Mouse (Mus musculus): ENCODE measurements around the gene Tac4. TPM values are rescaled to one million over a fixed set of nuclear protein-coding genes. Genes with fewer than 3 reads are reported as not detected.

The Tac4 gene
- polyA plus RNA-seq, 1 experiment, result not detected

GRCm38 (mm10) chr11:95282331-95282730 is 21.0 kb downstream of the Tac4 start:
- H3K27ac ChIP-seq (ENCODE audit: insufficient read depth, low read depth, low read length), result no peak overlapping the region

GRCm38 (mm10) chr11:95291998-95292397 is 30.7 kb downstream of the Tac4 start:
- peaks cover 29% of the 10 kb centered on the region for H3K4me1 ChIP-seq (ENCODE audit: control insufficient read depth, insufficient read depth, low read length)
- H3K4me3 ChIP-seq (ENCODE audit: insufficient read depth, low read length), result no peak overlapping the region
- no peak for TF ChIP-seq POLR2A (IDR thresholded peaks at IDR 0.05; ENCODE audit: borderline replicate concordance, low read depth, low read length)
- TF ChIP-seq CTCF (IDR thresholded peaks at IDR 0.05; ENCODE audit: low read depth, low read length), result no peak
- peak overlapping the region; percentile 58 for H3K27ac ChIP-seq (ENCODE audit: insufficient read depth, low read depth, low read length)

More at GRCm38 (mm10) chr11:95282331-95282730, 21.0 kb downstream of the Tac4 start:
- TF ChIP-seq CTCF (IDR thresholded peaks at IDR 0.05; ENCODE audit: low read depth, low read length), result no peak
- Histone ChIP-seq H3K4me1 (ENCODE audit: control insufficient read depth, insufficient read depth, low read length) (peaks cover 5% of the 10 kb centered on the region), H3K4me3 (ENCODE audit: insufficient read depth, low read length) (no peak overlapping the region)

GRCm38 (mm10) chr11:95293017-95293624 is 31.8 kb downstream of the Tac4 start:
- 0 out of 2 replicates have a peak overlapping the region, but pooled peaks have one; percentile 3 for H3K4me3 ChIP-seq (ENCODE audit: insufficient read depth, low read length)
- H3K27ac ChIP-seq (ENCODE audit: insufficient read depth, low read depth, low read length), result peak overlapping the region; percentile 88
- TF ChIP-seq POLR2A (IDR thresholded peaks at IDR 0.05; ENCODE audit: borderline replicate concordance, low read depth, low read length) (no peak), CTCF (IDR thresholded peaks at IDR 0.05; ENCODE audit: low read depth, low read length) (no peak)
- peaks cover 29% of the 10 kb centered on the region for H3K4me1 ChIP-seq (ENCODE audit: control insufficient read depth, insufficient read depth, low read length)

GRCm38 (mm10) chr11:95295736-95296135 is 34.4 kb downstream of the Tac4 start:
- TF ChIP-seq POLR2A (IDR thresholded peaks at IDR 0.05; ENCODE audit: borderline replicate concordance, low read depth, low read length) (no peak), CTCF (IDR thresholded peaks at IDR 0.05; ENCODE audit: low read depth, low read length) (no peak)
- H3K4me3 ChIP-seq (ENCODE audit: insufficient read depth, low read length), result no peak overlapping the region
- H3K4me1 ChIP-seq (ENCODE audit: control insufficient read depth, insufficient read depth, low read length), result peaks cover 32% of the 10 kb centered on the region
- no peak overlapping the region for H3K27ac ChIP-seq (ENCODE audit: insufficient read depth, low read depth, low read length)

- Histone ChIP-seq H3K4me3 (ENCODE audit: insufficient read depth, low read length) (no peak overlapping the region), H3K4me1 (ENCODE audit: control insufficient read depth, insufficient read depth, low read length) (peaks cover 18% of the 10 kb centered on the region), H3K27ac (ENCODE audit: insufficient read depth, low read depth, low read length) (no peak overlapping the region)
- TF ChIP-seq CTCF (IDR thresholded peaks at IDR 0.05; ENCODE audit: low read depth, low read length) (peak; percentile 87), POLR2A (IDR thresholded peaks at IDR 0.05; ENCODE audit: borderline replicate concordance, low read depth, low read length) (no peak)
Measured at GRCm38 (mm10) chr11:95298146-95298545, 36.8 kb downstream of the Tac4 start.

- TF ChIP-seq CTCF (IDR thresholded peaks at IDR 0.05; ENCODE audit: low read depth, low read length) (no peak), POLR2A (IDR thresholded peaks at IDR 0.05; ENCODE audit: borderline replicate concordance, low read depth, low read length) (no peak)
- 0 out of 2 replicates have a peak overlapping the region, but pooled peaks have one; percentile 15 for H3K27ac ChIP-seq (ENCODE audit: insufficient read depth, low read depth, low read length)
Measured at GRCm38 (mm10) chr11:95299886-95300285, 38.6 kb downstream of the Tac4 start.

GRCm38 (mm10) chr11:95301772-95302171 is 40.4 kb downstream of the Tac4 start:
- Histone ChIP-seq H3K27ac (ENCODE audit: insufficient read depth, low read depth, low read length) (no peak overlapping the region), H3K4me1 (ENCODE audit: control insufficient read depth, insufficient read depth, low read length) (peaks cover 3% of the 10 kb centered on the region), H3K4me3 (ENCODE audit: insufficient read depth, low read length) (no peak overlapping the region)
- no peak for TF ChIP-seq CTCF (IDR thresholded peaks at IDR 0.05; ENCODE audit: low read depth, low read length)

More at GRCm38 (mm10) chr11:95299886-95300285, 38.6 kb downstream of the Tac4 start:
- Histone ChIP-seq H3K4me3 (ENCODE audit: insufficient read depth, low read length) (no peak overlapping the region), H3K4me1 (ENCODE audit: control insufficient read depth, insufficient read depth, low read length) (peaks cover 3% of the 10 kb centered on the region)

- TF ChIP-seq CTCF (IDR thresholded peaks at IDR 0.05; ENCODE audit: low read depth, low read length), result peak; percentile 51; the same call in 1 of the 2 replicates
- TF ChIP-seq POLR2A (IDR thresholded peaks at IDR 0.05; ENCODE audit: borderline replicate concordance, low read depth, low read length), result no peak
- Histone ChIP-seq H3K27ac (ENCODE audit: insufficient read depth, low read depth, low read length) (no peak overlapping the region), H3K4me3 (ENCODE audit: insufficient read depth, low read length) (no peak overlapping the region), H3K4me1 (ENCODE audit: control insufficient read depth, insufficient read depth, low read length) (0 out of 2 replicates have a peak, but pooled peaks cover 2% of the 10 kb centered on the region)
Measured at GRCm38 (mm10) chr11:95305600-95305999, 44.3 kb downstream of the Tac4 start.

GRCm38 (mm10) chr11:95307526-95307925 is 46.2 kb downstream of the Tac4 start:
- no peak for TF ChIP-seq POLR2A (IDR thresholded peaks at IDR 0.05; ENCODE audit: borderline replicate concordance, low read depth, low read length)
- TF ChIP-seq CTCF (IDR thresholded peaks at IDR 0.05; ENCODE audit: low read depth, low read length), result no peak
- Histone ChIP-seq H3K27ac (ENCODE audit: insufficient read depth, low read depth, low read length) (no peak overlapping the region), H3K4me1 (ENCODE audit: control insufficient read depth, insufficient read depth, low read length) (peaks cover 8% of the 10 kb centered on the region), H3K4me3 (ENCODE audit: insufficient read depth, low read length) (no peak overlapping the region)

GRCm38 (mm10) chr11:95309510-95310006 is 48.2 kb downstream of the Tac4 start:
- Histone ChIP-seq H3K27ac (ENCODE audit: insufficient read depth, low read depth, low read length) (peak overlapping the region; percentile 83), H3K4me1 (ENCODE audit: control insufficient read depth, insufficient read depth, low read length) (peaks cover 8% of the 10 kb centered on the region), H3K4me3 (ENCODE audit: insufficient read depth, low read length) (peak overlapping the region; percentile 87)
- TF ChIP-seq POLR2A (IDR thresholded peaks at IDR 0.05; ENCODE audit: borderline replicate concordance, low read depth, low read length) (no peak), CTCF (IDR thresholded peaks at IDR 0.05; ENCODE audit: low read depth, low read length) (no peak)
